In genomic region chr7:4427161-4427912, GRCm38 (mm10) we compare ENCODE assay signal across 8 mouse cellular contexts. TPM values are rescaled to one million over a fixed set of nuclear protein-coding genes. Genes with fewer than 3 reads are reported as not detected.
DNase-seq lines count a peak whose midpoint lies in the region; ATAC-seq and TF ChIP-seq lines count a peak whose summit lies in the region.

No protein-coding gene starts in this region.

- WGBS in limb, embryonic 13.5 days, result 76% methylated on average over 7 of the region's 7 CpGs
- 71% methylated on average over 7 of the region's 7 CpGs for WGBS in midbrain, postnatal 0 days

- no peak overlapping the region for H3K4me3 ChIP-seq in bone marrow macrophage, adult 2 months (ENCODE audit: insufficient read depth, low read length)
- no peak overlapping the region for H3K4me3 ChIP-seq in embryonic fibroblast, embryonic 13.5 days (ENCODE audit: insufficient read depth, low read length)
- H3K4me3 ChIP-seq in limb, embryonic 13.5 days, result no peak overlapping the region
- H3K4me3 ChIP-seq in midbrain, postnatal 0 days (ENCODE audit: low read depth, low read length), result no peak overlapping the region

- TF ChIP-seq CTCF in bone marrow macrophage, adult 2 months (IDR thresholded peaks at IDR 0.05; ENCODE audit: low read depth, low read length), result peak; percentile 90
- TF ChIP-seq CTCF in embryonic fibroblast, embryonic 13.5 days (IDR thresholded peaks at IDR 0.05; ENCODE audit: borderline replicate concordance, insufficient read depth, low read length), result peak; percentile 54; the same call in 1 of the 2 replicates
- TF ChIP-seq CTCF in midbrain, postnatal 0 days (IDR thresholded peaks at IDR 0.05), result peak; percentile 100

- no peak overlapping the region for H3K4me2 ChIP-seq in limb, embryonic 13.5 days (replicated peaks)
- H3K4me2 ChIP-seq in midbrain, postnatal 0 days (ENCODE audit: low read depth, low read length, poor library complexity, severe bottlenecking), result no peak overlapping the region

- H3K27me3 ChIP-seq in limb, embryonic 13.5 days, result no peaks in the 10 kb centered on the region
- H3K27me3 ChIP-seq in midbrain, postnatal 0 days (ENCODE audit: insufficient read depth, low read length), result no peaks in the 10 kb centered on the region

- peaks cover 83% of the 10 kb centered on the region for H3K36me3 ChIP-seq in limb, embryonic 13.5 days
- peaks cover 48% of the 10 kb centered on the region for H3K36me3 ChIP-seq in midbrain, postnatal 0 days (ENCODE audit: insufficient read depth, low read length)

- peaks cover 3% of the 10 kb centered on the region for H3K4me1 ChIP-seq in bone marrow macrophage, adult 2 months (ENCODE audit: control insufficient read depth, insufficient read depth, low read length)
- no peaks in the 10 kb centered on the region for H3K4me1 ChIP-seq in embryonic fibroblast, embryonic 13.5 days (ENCODE audit: control insufficient read depth, insufficient read depth, low read length)
- no peaks in the 10 kb centered on the region for H3K4me1 ChIP-seq in limb, embryonic 13.5 days
- no peaks in the 10 kb centered on the region for H3K4me1 ChIP-seq in midbrain, postnatal 0 days (ENCODE audit: insufficient read depth, low read length)

- peak; percentile 84 to 88 for DNase-seq in B cell, adult 2 months
- peak; percentile 83 to 92 for DNase-seq in heart, adult 9 months (ENCODE audit: low spot score in 2 of 2)
- DNase-seq in kidney, adult 9 months, result peak; percentile 98
- peak; percentile 98 for DNase-seq in midbrain, postnatal 0 days (ENCODE audit: low spot score)
- peak; percentile 61 to 82 for DNase-seq in spleen, postnatal 14 days (ENCODE audit: low spot score in 2 of 2)

- TF ChIP-seq POLR2A in bone marrow macrophage, adult 2 months (IDR thresholded peaks at IDR 0.05; ENCODE audit: borderline replicate concordance, low read depth, low read length), result no peak
- no peak for TF ChIP-seq POLR2A in embryonic fibroblast, embryonic 13.5 days (IDR thresholded peaks at IDR 0.05; ENCODE audit: low read depth, low read length)

- H3K9me3 ChIP-seq in limb, embryonic 13.5 days, result peaks cover 4% of the 10 kb centered on the region; the same call in 1 of the 2 replicates
- H3K9me3 ChIP-seq in midbrain, postnatal 0 days (ENCODE audit: low read length), result no peaks in the 10 kb centered on the region

- no peak overlapping the region for H3K9ac ChIP-seq in limb, embryonic 13.5 days
- H3K9ac ChIP-seq in midbrain, postnatal 0 days (replicated peaks; ENCODE audit: low read length, poor library complexity, severe bottlenecking), result no peak overlapping the region

- peak; percentile 88 for ATAC-seq in limb, embryonic 13.5 days (ENCODE audit: low FRiP score, low read depth)
- peak; percentile 90 for ATAC-seq in midbrain, postnatal 0 days (ENCODE audit: low FRiP score)

- H3K27ac ChIP-seq in bone marrow macrophage, adult 2 months (ENCODE audit: insufficient read depth, low read depth, low read length), result peak overlapping the region; percentile 38; the same call in 1 of the 2 replicates
- H3K27ac ChIP-seq in embryonic fibroblast, embryonic 13.5 days (ENCODE audit: insufficient read depth, low read length), result no peak overlapping the region
- no peak overlapping the region for H3K27ac ChIP-seq in limb, embryonic 13.5 days
- no peak overlapping the region for H3K27ac ChIP-seq in midbrain, postnatal 0 days (ENCODE audit: low read depth, low read length)

RNA-seq across cellular contexts. Expression of gene Rdh13, which starts 18.1 kb away (rescaled TPM):
- polyA plus RNA-seq in bone marrow macrophage, adult 2 months (2012; ENCODE audit: insufficient read depth, insufficient read length, missing spikeins), result 6.5 and 7.5 TPM in 2 replicates
- 14.7 and 16.8 TPM in 2 replicates for polyA plus RNA-seq in embryonic fibroblast, embryonic 13.5 days (2011; ENCODE audit: insufficient read length, low read depth, missing spikeins)
- polyA plus RNA-seq in limb, embryonic 13.5 days (2015; fragmentation: Nextera tagmentation; extraction: Ambion mirVana), result 29.2 and 32.1 TPM in 2 replicates
- total RNA-seq in midbrain, postnatal 0 days (2014; rRNA removed), result 61.3 and 75.9 TPM in 2 replicates
- 45.3 and 45.4 TPM in 2 replicates for polyA plus RNA-seq in midbrain, postnatal 0 days (2015; fragmentation: Nextera tagmentation; extraction: Ambion mirVana)

RNA-seq across cellular contexts. Expression of gene Gp6, which starts 29.8 kb away (rescaled TPM):
- polyA plus RNA-seq in bone marrow macrophage, adult 2 months (2012; ENCODE audit: insufficient read depth, insufficient read length, missing spikeins), result 0.13 TPM in 1 of 2 replicates, not detected in the other
- polyA plus RNA-seq in embryonic fibroblast, embryonic 13.5 days (2011; ENCODE audit: insufficient read length, low read depth, missing spikeins), result not detected in 2 replicates
- polyA plus RNA-seq in limb, embryonic 13.5 days (2015; fragmentation: Nextera tagmentation; extraction: Ambion mirVana), result 0.09 and 0.33 TPM in 2 replicates
- total RNA-seq in midbrain, postnatal 0 days (2014; rRNA removed), result not detected in 2 replicates
- not detected in 2 replicates for polyA plus RNA-seq in midbrain, postnatal 0 days (2015; fragmentation: Nextera tagmentation; extraction: Ambion mirVana)

RNA-seq across cellular contexts. Expression of gene Eps8l1, which starts 33.1 kb away (rescaled TPM):
- polyA plus RNA-seq in bone marrow macrophage, adult 2 months (2012; ENCODE audit: insufficient read depth, insufficient read length, missing spikeins), result 23.7 and 29.0 TPM in 2 replicates
- 2.1 and 2.9 TPM in 2 replicates for polyA plus RNA-seq in embryonic fibroblast, embryonic 13.5 days (2011; ENCODE audit: insufficient read length, low read depth, missing spikeins)
- 5.9 and 6.3 TPM in 2 replicates for polyA plus RNA-seq in limb, embryonic 13.5 days (2015; fragmentation: Nextera tagmentation; extraction: Ambion mirVana)
- 3.9 and 13.3 TPM in 2 replicates for total RNA-seq in midbrain, postnatal 0 days (2014; rRNA removed)
- polyA plus RNA-seq in midbrain, postnatal 0 days (2015; fragmentation: Nextera tagmentation; extraction: Ambion mirVana), result 5.2 and 7.4 TPM in 2 replicates
